Mouse (Mus musculus) lung, embryonic 15.5 days (tissue): Measurements from ENCODE around the gene Cbl. TPM values are rescaled to one million over a fixed set of nuclear protein-coding genes. Genes with fewer than 3 reads are reported as not detected.

Source experiments
- ATAC-seq: fragments of 200-750 bp; cut with Nextera tagmentation; 2 replicates; pipeline ENCODE4 v1.8.0; 2017; ENCODE audit warnings: moderate number of reproducible peaks, borderline replicate concordance; ENCODE audit not compliant: low FRiP score, low TSS enrichment; ENCODE audit errors: extremely low read depth
- H3K27ac ChIP-seq: fragments of 300-500 bp; sonication (generic); 2 replicates; pipeline ENCODE4 v1.5.1; 2015; ENCODE audit warnings: moderate library complexity, mild to moderate bottlenecking, inconsistent platforms
- H3K27me3 ChIP-seq: fragments of 300-500 bp; sonication (generic); 2 replicates; pipeline ENCODE4 v1.6.1; 2015; ENCODE audit warnings: inconsistent platforms
- H3K36me3 ChIP-seq: fragments of 300-500 bp; sonication (generic); 2 replicates; pipeline ENCODE4 v1.6.1; 2015; ENCODE audit warnings: inconsistent platforms
- H3K4me1 ChIP-seq: fragments of 300-500 bp; sonication (generic); 2 replicates; pipeline ENCODE4 v1.6.1; 2015; ENCODE audit warnings: inconsistent platforms
- H3K4me2 ChIP-seq: fragments of 300-500 bp; sonication (generic); 2 replicates; pipeline ENCODE4 v1.6.1; 2015; ENCODE audit warnings: inconsistent platforms, mild to moderate bottlenecking, moderate library complexity
- H3K4me3 ChIP-seq: fragments of 300-500 bp; sonication (generic); 2 replicates; pipeline ENCODE4 v1.5.1; 2015; ENCODE audit warnings: mild to moderate bottlenecking, inconsistent platforms
- H3K9ac ChIP-seq: fragments of 300-500 bp; sonication (generic); 2 replicates; pipeline ENCODE4 v1.6.1; 2015; ENCODE audit warnings: inconsistent platforms
- H3K9me3 ChIP-seq: fragments of 300-500 bp; sonication (generic); 2 replicates; pipeline ENCODE4 v1.6.1; 2016; ENCODE audit warnings: inconsistent platforms
- WGBS: fragments of 180-500 bp; shearing (Covaris S2); methylation state at CpG from one replicate; pipeline ENCODE4 v1.1.7; 2015; 5-methylcytosine and 5-hydroxymethylcytosine counted together
- polyA plus RNA-seq: library from polyadenylated mRNA; unstranded; fragments of >200 nt; fragmentation: Nextera tagmentation; extraction: Ambion mirVana; gene quantifications from 2 replicates; pipeline ENCODE4 v1.2.1, GENCODE M21; 2015

Gene Cbl
- polyA plus RNA-seq, 1 experiment from 2014 or later, result 15.4 TPM

DNA sequence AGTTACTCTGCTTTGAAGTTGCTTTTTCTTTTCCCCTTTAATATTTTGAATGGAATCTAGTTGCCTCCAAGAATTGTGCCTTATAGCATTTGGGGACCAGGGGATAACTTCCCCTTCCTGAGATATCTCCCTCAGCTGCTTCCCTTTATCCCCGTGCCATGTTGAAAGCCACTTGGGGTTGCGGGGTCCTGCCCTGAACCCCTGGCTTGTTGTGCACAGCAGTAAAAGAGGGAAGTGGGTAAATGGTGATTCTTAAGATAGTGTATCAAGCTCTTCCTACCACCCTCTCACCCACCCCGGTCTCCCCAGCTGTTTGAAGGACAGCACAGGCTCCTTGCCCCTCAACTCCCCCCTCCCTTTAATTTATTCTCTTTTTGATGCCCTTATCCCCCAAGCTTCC is 139.1 kb downstream of the Cbl start:
- Histone ChIP-seq H3K9me3 (no peaks in the 10 kb centered on the region), H3K4me2 (no peak overlapping the region), H3K9ac (no peak overlapping the region), H3K4me1 (peaks cover 3% of the 10 kb centered on the region; the same call in 1 of the 2 replicates), H3K36me3 (no peaks in the 10 kb centered on the region), H3K27me3 (no peaks in the 10 kb centered on the region), H3K27ac (no peak overlapping the region), H3K4me3 (no peak overlapping the region)
- ATAC-seq, result no peak
- 82% methylated on average over 3 of the region's 3 CpGs for WGBS

DNA sequence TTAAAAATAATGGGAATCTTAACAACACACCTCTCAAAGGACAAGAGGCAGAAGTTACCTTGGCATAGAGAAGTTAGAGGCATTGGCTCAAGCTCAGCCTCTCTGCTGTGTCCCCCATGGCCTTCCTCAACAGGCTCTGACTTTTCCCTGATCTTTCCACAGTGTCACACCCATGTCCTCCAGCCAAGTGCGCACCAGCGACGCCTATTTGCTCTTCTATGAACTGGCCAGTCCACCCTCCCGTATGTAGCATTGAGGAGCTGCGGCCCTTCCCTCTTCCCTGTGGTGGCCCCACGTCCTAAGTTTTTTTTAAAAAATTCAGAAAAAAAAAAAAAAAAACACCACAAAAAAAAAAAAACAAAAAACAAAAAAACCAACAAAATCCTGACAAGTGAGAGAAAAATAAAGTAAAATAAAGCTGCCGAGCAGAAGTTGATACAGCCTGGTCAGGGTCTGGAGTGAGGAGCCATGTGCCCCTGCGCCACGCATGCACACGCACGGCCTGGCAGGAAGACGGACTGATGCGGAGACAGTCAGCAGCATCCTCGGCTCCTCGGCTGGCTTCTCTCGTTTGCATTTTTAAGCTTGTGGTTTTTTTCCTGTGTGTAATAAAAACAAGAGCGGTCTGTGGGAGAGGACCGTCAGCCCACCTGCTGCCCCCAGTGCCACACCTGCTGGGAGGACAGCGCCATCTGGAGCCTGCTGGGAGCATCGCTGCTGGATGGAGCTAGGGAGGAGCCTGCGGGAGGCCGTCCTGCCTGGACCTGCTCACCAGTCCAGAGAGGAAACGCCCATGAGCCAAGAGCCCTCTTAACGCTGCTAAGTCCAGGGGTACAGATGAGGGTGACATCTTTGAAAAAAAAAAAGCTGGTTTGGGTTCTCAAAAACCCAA is 140.0 kb downstream of the Cbl start:
- no peaks in the 10 kb centered on the region for H3K36me3 ChIP-seq
- WGBS, result 36% methylated on average over 24 of the region's 24 CpGs
- H3K27ac ChIP-seq, result no peak overlapping the region
- no peaks in the 10 kb centered on the region for H3K27me3 ChIP-seq
- no peak overlapping the region for H3K9ac ChIP-seq
- no peak overlapping the region for H3K4me3 ChIP-seq
- H3K4me1 ChIP-seq, result peaks cover 9% of the 10 kb centered on the region
- H3K9me3 ChIP-seq, result no peaks in the 10 kb centered on the region
- no peak overlapping the region for H3K4me2 ChIP-seq
- ATAC-seq, result peak; percentile 49; the same call in 1 of the 2 replicates

Other genes starting within 250 kb of the Cbl start
- gene Thy1, start 190.7 kb downstream of the Cbl start, polyA plus RNA-seq, result 1.6 and 4.1 TPM in 2 replicates
- gene Usp2, start 167.0 kb downstream of the Cbl start, polyA plus RNA-seq, result 8.3 and 10.5 TPM in 2 replicates
- 0.14 and 0.28 TPM in 2 replicates for gene Mfrp, start 132.3 kb downstream of the Cbl start, polyA plus RNA-seq
- gene C1qtnf5, start 126.8 kb downstream of the Cbl start, polyA plus RNA-seq, result 6.3 and 6.5 TPM in 2 replicates
- 0.17 and 0.21 TPM in 2 replicates for gene Gm49380, start 120.5 kb downstream of the Cbl start, polyA plus RNA-seq
- 69.9 and 71.4 TPM in 2 replicates for gene Rnf26, start 120.5 kb downstream of the Cbl start, polyA plus RNA-seq
- gene Mcam, start 99.6 kb downstream of the Cbl start, polyA plus RNA-seq, result 86.2 and 92.9 TPM in 2 replicates
- 2.8 and 2.9 TPM in 2 replicates for gene Ccdc153, start 6.6 kb upstream of the Cbl start, polyA plus RNA-seq
- 0.09 TPM in 1 of 2 replicates, not detected in the other for gene Pdzd3, start 17.4 kb upstream of the Cbl start, polyA plus RNA-seq
- gene Nlrx1, start 34.5 kb upstream of the Cbl start, polyA plus RNA-seq, result 9.9 and 11.0 TPM in 2 replicates
- gene Abcg4, start 54.6 kb upstream of the Cbl start, polyA plus RNA-seq, result 1.8 and 2.0 TPM in 2 replicates
- 21.4 and 21.7 TPM in 2 replicates for gene Hinfp, start 71.6 kb upstream of the Cbl start, polyA plus RNA-seq
- 6.8 and 8.5 TPM in 2 replicates for gene C2cd2l, start 86.2 kb upstream of the Cbl start, polyA plus RNA-seq
- gene Dpagt1, start 92.0 kb upstream of the Cbl start, polyA plus RNA-seq, result 33.5 and 36.5 TPM in 2 replicates
- gene H2afx, start 100.6 kb upstream of the Cbl start, polyA plus RNA-seq, result 357 and 365 TPM in 2 replicates
- gene Hmbs, start 110.2 kb upstream of the Cbl start, polyA plus RNA-seq, result 123 and 135 TPM in 2 replicates
- 27.9 and 29.8 TPM in 2 replicates for gene Vps11, start 127.6 kb upstream of the Cbl start, polyA plus RNA-seq
- gene Hyou1, start 145.4 kb upstream of the Cbl start, polyA plus RNA-seq, result 34.6 and 35.7 TPM in 2 replicates
- 20.5 and 21.3 TPM in 2 replicates for gene Slc37a4, start 162.8 kb upstream of the Cbl start, polyA plus RNA-seq
- gene Rps25, start 173.1 kb upstream of the Cbl start, polyA plus RNA-seq, result 1,635 and 1,709 TPM in 2 replicates
- gene Trappc4, start 173.6 kb upstream of the Cbl start, polyA plus RNA-seq, result 131 and 133 TPM in 2 replicates
- 27.3 and 31.7 TPM in 2 replicates for gene Ccdc84, start 184.5 kb upstream of the Cbl start, polyA plus RNA-seq
- not detected in 2 replicates for gene Foxr1, start 207.1 kb upstream of the Cbl start, polyA plus RNA-seq
- 1.3 and 1.5 TPM in 2 replicates for gene Upk2, start 220.9 kb upstream of the Cbl start, polyA plus RNA-seq
- gene Bcl9l, start 248.8 kb upstream of the Cbl start, polyA plus RNA-seq, result 17.1 and 17.3 TPM in 2 replicates